ENCODE assay signal across 19 mouse cellular contexts in the genomic region with DNA sequence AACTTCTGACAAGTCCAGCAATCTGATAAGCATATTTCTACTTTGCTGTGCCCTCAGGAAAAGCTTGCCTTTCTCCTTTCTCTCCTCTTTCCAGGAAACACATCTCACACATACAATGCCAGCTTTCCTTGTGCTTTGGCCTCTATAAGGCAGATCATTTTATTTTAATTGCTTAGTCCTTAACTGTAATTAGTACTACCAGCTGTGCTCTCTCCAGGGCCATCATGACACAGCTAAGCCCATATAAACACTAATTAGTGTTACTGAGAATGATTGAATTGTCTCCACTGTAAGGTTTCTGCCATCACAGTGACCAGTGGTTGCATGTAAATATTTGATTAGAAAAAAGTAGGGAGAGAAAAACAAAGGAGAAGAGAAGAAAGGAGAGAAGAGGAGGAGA.
DNase-seq lines count a peak whose midpoint lies in the region; ATAC-seq and TF ChIP-seq lines count a peak whose summit lies in the region.
"Had no signal": no experiment of that assay in that cellular context is flagged by ENCODE, and none has a peak within 500 bp of the region (broad histone marks: within the 10 kb centered on the region; RNA-seq: fewer than 3 reads in every experiment).

No protein-coding gene starts in this region.

- no peak overlapping the region for H3K27ac ChIP-seq in forebrain, embryonic 13.5 days
- H3K27ac ChIP-seq in forebrain, embryonic 11.5 days (ENCODE audit: low read depth, low read length): no peak overlapping the region
- no peak overlapping the region for H3K27ac ChIP-seq in hindbrain, postnatal 0 days
- H3K27ac ChIP-seq in hindbrain, embryonic 10.5 days: no peak overlapping the region
- H3K27ac ChIP-seq in neural tube, embryonic 13.5 days (replicated peaks): no peak overlapping the region
- H3K27ac ChIP-seq: embryonic facial prominence, embryonic 13.5 days; gastrocnemius, adult 2 months; hindbrain, embryonic 15.5 days had no signal

- no peaks in the 10 kb centered on the region for H3K36me3 ChIP-seq in forebrain, embryonic 13.5 days (ENCODE audit: poor library complexity, severe bottlenecking)
- no peaks in the 10 kb centered on the region for H3K36me3 ChIP-seq in forebrain, embryonic 11.5 days (ENCODE audit: control insufficient read depth, insufficient read depth, low read length)
- no peaks in the 10 kb centered on the region for H3K36me3 ChIP-seq in hindbrain, postnatal 0 days (ENCODE audit: insufficient read depth, low read length)
- no peaks in the 10 kb centered on the region for H3K36me3 ChIP-seq in hindbrain, embryonic 10.5 days
- no peaks in the 10 kb centered on the region for H3K36me3 ChIP-seq in neural tube, embryonic 13.5 days
- H3K36me3 ChIP-seq: embryonic facial prominence, embryonic 13.5 days; heart, embryonic 12.5 days; hindbrain, embryonic 15.5 days had no signal

- peak; percentile 50; the same call in 1 of the 2 replicates for ATAC-seq in forebrain, embryonic 13.5 days
- ATAC-seq in forebrain, embryonic 11.5 days (replicated peaks; ENCODE audit: low FRiP score): no peak; the same call in 1 of the 2 replicates
- 0 out of 2 replicates have a peak, but pooled peaks have one; percentile 21 for ATAC-seq in hindbrain, postnatal 0 days
- peak; percentile 83 for ATAC-seq in neural tube, embryonic 13.5 days (ENCODE audit: low read depth)
- ATAC-seq: activated CD4-positive, CD25-positive, alpha-beta regulatory T cell, adult 4 months; inflammation-experienced regulatory T-cells, adult 6 months; Patski had no signal

- no peak for DNase-seq in forebrain, embryonic 11.5 days (ENCODE audit: low spot score)
- peak; percentile 5 for DNase-seq in hindbrain, postnatal 0 days (ENCODE audit: low spot score)
- no peak for DNase-seq in hindbrain, embryonic 10.5 days (ENCODE audit: low spot score)
- DNase-seq in neural tube, embryonic 10.5 days (ENCODE audit: extremely low spot score, low spot score): no peak
- DNase-seq in spleen, adult 18-20 months: no peak
- DNase-seq: adrenal gland, postnatal 14 days; cerebellum, adult 18-20 months; cerebellum, adult 9-11 months; cerebellum, postnatal 36 days; gastrocnemius, adult 2 months; gastrocnemius, postnatal 25 days had no signal

- no peak overlapping the region for H3K9ac ChIP-seq in forebrain, embryonic 13.5 days
- no peak overlapping the region for H3K9ac ChIP-seq in forebrain, embryonic 11.5 days (ENCODE audit: low read length)
- H3K9ac ChIP-seq in hindbrain, postnatal 0 days (replicated peaks; ENCODE audit: low read length): no peak overlapping the region
- no peak overlapping the region for H3K9ac ChIP-seq in neural tube, embryonic 13.5 days
- H3K9ac ChIP-seq: embryonic facial prominence, embryonic 13.5 days; heart, embryonic 12.5 days; hindbrain, embryonic 15.5 days had no signal

- H3K27me3 ChIP-seq in forebrain, embryonic 13.5 days: no peaks in the 10 kb centered on the region
- H3K27me3 ChIP-seq in forebrain, embryonic 11.5 days (ENCODE audit: control insufficient read depth, insufficient read depth, low read length): no peaks in the 10 kb centered on the region
- no peaks in the 10 kb centered on the region for H3K27me3 ChIP-seq in hindbrain, postnatal 0 days (ENCODE audit: insufficient read depth, low read length)
- H3K27me3 ChIP-seq in hindbrain, embryonic 10.5 days (ENCODE audit: insufficient read depth, poor library complexity, severe bottlenecking): no peaks in the 10 kb centered on the region
- no peaks in the 10 kb centered on the region for H3K27me3 ChIP-seq in neural tube, embryonic 13.5 days
- H3K27me3 ChIP-seq: embryonic facial prominence, embryonic 13.5 days; heart, embryonic 12.5 days; hindbrain, embryonic 15.5 days; Patski had no signal

- H3K4me1 ChIP-seq in forebrain, embryonic 13.5 days: no peaks in the 10 kb centered on the region
- no peaks in the 10 kb centered on the region for H3K4me1 ChIP-seq in forebrain, embryonic 11.5 days (replicated peaks; ENCODE audit: control insufficient read depth, insufficient read depth, low read length)
- H3K4me1 ChIP-seq in hindbrain, postnatal 0 days (ENCODE audit: insufficient read depth, low read length): no peaks in the 10 kb centered on the region
- H3K4me1 ChIP-seq in hindbrain, embryonic 10.5 days (replicated peaks): no peaks in the 10 kb centered on the region
- no peaks in the 10 kb centered on the region for H3K4me1 ChIP-seq in neural tube, embryonic 13.5 days (replicated peaks)
- H3K4me1 ChIP-seq: embryonic facial prominence, embryonic 13.5 days; heart, embryonic 12.5 days; hindbrain, embryonic 15.5 days had no signal

- no peak overlapping the region for H3K4me2 ChIP-seq in forebrain, embryonic 13.5 days
- H3K4me2 ChIP-seq in forebrain, embryonic 11.5 days (ENCODE audit: low read depth, low read length, severe bottlenecking): no peak overlapping the region
- no peak overlapping the region for H3K4me2 ChIP-seq in hindbrain, postnatal 0 days (ENCODE audit: low read depth, low read length)
- no peak overlapping the region for H3K4me2 ChIP-seq in neural tube, embryonic 13.5 days
- H3K4me2 ChIP-seq: embryonic facial prominence, embryonic 13.5 days; heart, embryonic 12.5 days; hindbrain, embryonic 15.5 days had no signal

- H3K4me3 ChIP-seq in forebrain, embryonic 13.5 days: no peak overlapping the region
- H3K4me3 ChIP-seq in forebrain, embryonic 11.5 days (ENCODE audit: low read depth, low read length): no peak overlapping the region
- no peak overlapping the region for H3K4me3 ChIP-seq in hindbrain, postnatal 0 days (ENCODE audit: low read length)
- no peak overlapping the region for H3K4me3 ChIP-seq in hindbrain, embryonic 10.5 days
- H3K4me3 ChIP-seq in neural tube, embryonic 13.5 days: no peak overlapping the region
- H3K4me3 ChIP-seq: embryonic facial prominence, embryonic 13.5 days; gastrocnemius, adult 2 months; heart, embryonic 12.5 days; hindbrain, embryonic 15.5 days had no signal

- no peak for TF ChIP-seq CTCF in hindbrain, postnatal 0 days (IDR thresholded peaks at IDR 0.05; ENCODE audit: low read depth)

- no peaks in the 10 kb centered on the region for H3K9me3 ChIP-seq in forebrain, embryonic 13.5 days (replicated peaks)
- H3K9me3 ChIP-seq in forebrain, embryonic 11.5 days (ENCODE audit: control insufficient read depth, low read length): no peaks in the 10 kb centered on the region
- no peaks in the 10 kb centered on the region for H3K9me3 ChIP-seq in hindbrain, postnatal 0 days (ENCODE audit: low read length)
- H3K9me3 ChIP-seq in hindbrain, embryonic 10.5 days: no peaks in the 10 kb centered on the region
- no peaks in the 10 kb centered on the region for H3K9me3 ChIP-seq in neural tube, embryonic 13.5 days
- H3K9me3 ChIP-seq: embryonic facial prominence, embryonic 13.5 days; heart, embryonic 12.5 days; hindbrain, embryonic 15.5 days had no signal
